Mouse (Mus musculus) liver, embryonic 14.5 days (tissue): Measurements from ENCODE around the gene Flt3l.

ENCODE experiments used
- CTCF ChIP-seq: IDR thresholded peaks from 2 replicates; pipeline ENCODE4 v1.5.1; 2016; ENCODE audit warnings: antibody characterized with exemption, low read depth, control low read depth
- EP300 ChIP-seq: IDR thresholded peaks from 2 replicates; pipeline ENCODE4 v1.6.1; 2016; ENCODE audit warnings: antibody characterized with exemption, low read depth

DNA sequence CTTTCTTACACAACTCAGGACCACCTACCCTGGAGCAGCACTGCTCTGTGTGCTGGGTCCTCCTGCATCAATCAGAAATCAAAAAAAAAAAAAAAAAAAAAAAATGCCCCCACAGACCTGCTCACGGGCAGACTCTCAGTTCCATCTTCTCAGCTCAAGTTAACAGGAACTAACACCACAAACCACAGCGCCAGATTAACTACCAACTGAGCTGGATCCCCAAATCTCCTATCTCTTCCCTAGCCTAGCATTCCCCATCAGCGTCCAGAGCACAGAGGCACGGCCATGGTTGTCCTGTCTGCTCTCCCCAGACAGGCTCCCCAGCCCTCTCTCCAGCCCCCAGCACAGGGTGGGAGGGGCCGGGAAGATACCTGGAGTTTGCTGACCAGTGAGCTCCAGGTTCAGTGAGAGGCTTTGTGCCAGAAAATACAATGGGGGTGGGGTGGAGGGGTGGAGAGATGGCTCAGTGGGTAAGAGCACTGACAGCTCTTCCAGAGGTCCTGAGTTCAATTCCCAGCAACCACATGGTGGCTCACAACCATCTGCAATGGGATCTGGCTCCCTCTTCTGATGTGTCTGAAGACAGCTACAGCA lies 29.1 kb downstream of the Flt3l start:
- TF ChIP-seq CTCF (no peak), EP300 (no peak)
